Mouse (Mus musculus) small intestine, adult 2 months (tissue): ENCODE data around the gene Lysmd4.

Experiments
- CTCF ChIP-seq: fragments of 200-500 bp; IDR thresholded peaks from 2 replicates; pipeline ENCODE4 v1.5.1; 2012; ENCODE audit warnings: low read depth, mild to moderate bottlenecking, control low read depth, inconsistent platforms, low read length, moderate library complexity, mixed read lengths; ENCODE audit not compliant: insufficient replicate concordance, insufficient read length; ENCODE audit errors: extremely low read depth
- POLR2A ChIP-seq: fragments of 200-500 bp; IDR thresholded peaks from 2 replicates; pipeline ENCODE4 v1.6.1; 2012; ENCODE audit warnings: low read depth, mild to moderate bottlenecking, control low read depth, inconsistent platforms, low read length, moderate library complexity

- TF ChIP-seq CTCF (no peak), POLR2A (no peak)
Observed at GRCm38 (mm10) chr7:67203625-67204024, 18.7 kb upstream of the Lysmd4 start.
